Mouse (Mus musculus): ENCODE data around the gene Morc4. TPM values are rescaled to one million over a fixed set of nuclear protein-coding genes. Genes with fewer than 3 reads are reported as not detected.

Gene Morc4
- total RNA-seq, 2 experiments from 2014 or later = 6.1 to 10.6 TPM

Other genes starting within 250 kb of the Morc4 start
- 10 to 100 TPM in 1 of 2 experiments, 1 to 10 TPM in 1; 8.3 to 11.7 TPM for gene Tbc1d8b, start 186.7 kb downstream of the Morc4 start, total RNA-seq (2021)
- not detected for gene Gm15013, start 157.2 kb downstream of the Morc4 start, total RNA-seq (2021)
- not detected for gene Ripply1, start 89.3 kb downstream of the Morc4 start, total RNA-seq (2021)
- gene Cldn2, start 70.8 kb downstream of the Morc4 start, total RNA-seq (2021) = under 1 TPM in 1 of 2 experiments, not detected in 1; 0.17 TPM
- 1 to 10 TPM; 7.1 to 9.2 TPM for gene Rbm41, start 126.9 kb upstream of the Morc4 start, total RNA-seq (2021)
- gene Nup62cl, start 191.0 kb upstream of the Morc4 start, total RNA-seq (2021) = 10 to 100 TPM in 1 of 2 experiments, 1 to 10 TPM in 1; 6.6 to 26.5 TPM
- not detected for gene Pih1h3b, start 191.2 kb upstream of the Morc4 start, total RNA-seq (2021)

Measured in adrenal gland, postnatal 36 days (tissue).